Mouse (Mus musculus) bone marrow, adult 2 months (tissue): Measurements from ENCODE around the gene Sh3gl3.

ENCODE experiments used
- CTCF ChIP-seq: fragments of 200-500 bp; IDR thresholded peaks from 2 replicates; pipeline ENCODE4 v1.5.1; 2011; ENCODE audit warnings: low read length, control low read depth; ENCODE audit not compliant: control insufficient read depth, insufficient read depth
- POLR2A ChIP-seq: fragments of 200-500 bp; IDR thresholded peaks from 2 replicates; pipeline ENCODE4 v1.6.1; 2011; ENCODE audit warnings: low read depth, mild to moderate bottlenecking, control low read depth, low read length, borderline replicate concordance; ENCODE audit not compliant: control insufficient read depth

DNA sequence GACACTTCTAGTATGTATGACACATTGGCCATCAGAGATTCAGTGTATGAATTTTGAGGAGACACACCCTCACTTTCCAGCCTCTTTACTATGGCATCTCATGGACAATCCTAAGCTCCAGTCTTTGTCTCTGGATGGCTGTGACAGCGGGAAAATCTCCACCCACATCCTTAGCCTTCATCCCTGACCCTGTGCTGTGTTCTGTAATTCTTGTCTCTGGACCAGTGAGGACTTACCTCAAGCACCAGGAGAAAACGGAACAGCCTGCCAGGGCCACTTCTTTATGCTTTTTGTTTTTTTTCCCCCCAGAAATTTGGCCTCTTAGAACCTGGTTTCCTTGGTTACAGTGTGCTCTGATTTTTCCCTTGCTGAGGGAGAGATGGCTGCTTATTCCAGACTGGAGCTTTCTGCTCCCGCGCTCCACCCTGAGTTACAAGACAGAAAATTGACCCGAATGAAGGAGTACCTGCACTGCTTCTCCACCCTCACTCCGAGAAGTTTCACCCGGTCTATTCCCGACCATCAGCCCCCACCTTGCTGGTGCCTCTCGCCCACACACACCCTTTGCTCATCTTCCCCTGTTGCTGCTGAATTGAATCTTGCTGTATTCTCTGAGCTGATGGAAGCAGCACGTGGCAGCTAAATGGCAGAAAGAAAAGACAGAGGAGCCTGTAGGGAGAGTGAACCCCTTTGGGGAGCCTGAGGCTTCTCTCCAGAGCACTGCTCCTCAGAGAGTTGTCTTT, 75.5 kb downstream of the Sh3gl3 start:
- TF ChIP-seq CTCF, result no peak
- no peak for TF ChIP-seq POLR2A
